Mouse (Mus musculus) ES-Bruce4 (cell line): ENCODE results near the gene Npm1.

Source experiments
- CTCF ChIP-seq: IDR thresholded peaks from one replicate; pipeline ENCODE4 v1.8.1; 2011; ENCODE audit warnings: low read depth, low read length
- EP300 ChIP-seq: IDR thresholded peaks from 2 replicates; pipeline ENCODE4 v1.6.1; 2011; ENCODE audit warnings: low read depth, low read length; ENCODE audit not compliant: insufficient read depth
- POLR2A ChIP-seq: IDR thresholded peaks from one replicate; pipeline ENCODE4 v1.8.1; 2011; ENCODE audit warnings: low read length; ENCODE audit not compliant: insufficient read depth

DNA sequence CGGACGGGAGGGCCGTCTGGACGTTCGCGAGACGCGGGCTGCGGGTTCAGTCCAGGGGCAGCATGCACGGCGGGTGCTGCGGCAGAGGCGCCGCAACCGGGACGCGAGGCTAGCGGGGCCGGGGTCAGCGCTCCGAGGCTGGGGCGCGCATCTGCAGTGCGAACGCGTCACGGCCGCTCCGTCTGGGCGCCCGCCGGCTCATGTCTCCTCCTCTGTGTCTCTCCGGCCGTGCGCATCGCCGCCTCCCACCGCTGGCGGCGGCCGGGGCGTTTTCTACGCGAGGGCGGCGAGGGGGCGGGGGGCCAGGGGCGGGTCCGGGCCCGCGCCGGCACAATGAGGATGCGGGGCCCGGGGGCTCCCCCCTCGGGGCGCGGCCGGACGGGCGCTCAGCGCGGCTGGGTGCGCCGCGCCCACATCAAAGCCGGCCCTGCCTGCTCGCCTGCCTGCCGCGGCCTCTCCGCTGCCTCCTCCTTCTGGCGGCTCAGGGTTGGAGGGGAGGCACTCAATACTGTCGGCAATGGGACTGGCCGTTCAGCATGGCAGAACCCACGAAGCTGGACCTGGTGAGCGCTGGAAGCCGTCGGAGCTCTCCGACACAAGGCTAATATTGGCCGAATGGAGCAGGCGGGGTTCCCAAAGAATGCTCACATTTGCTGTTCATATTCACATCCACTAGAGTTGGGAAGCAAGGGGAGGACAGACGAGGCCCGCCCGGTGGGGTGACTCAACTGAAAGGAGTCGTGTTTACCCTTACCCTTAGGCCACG lies 15.3 kb downstream of the Npm1 start:
- TF ChIP-seq EP300, result no peak
- TF ChIP-seq CTCF, result no peak
- TF ChIP-seq POLR2A, result no peak
